Mouse (Mus musculus) stomach, postnatal 0 days (tissue): ENCODE results near the gene Ephb6.

Experiments used
- CTCF ChIP-seq: IDR thresholded peaks from 2 replicates; pipeline ENCODE4 v1.5.1; 2016; ENCODE audit warnings: antibody characterized with exemption, low read depth, mild to moderate bottlenecking, moderate library complexity
- EP300 ChIP-seq: optimal IDR thresholded peaks from 2 replicates; pipeline ENCODE3; 2016; ENCODE audit warnings: antibody characterized with exemption

DNA sequence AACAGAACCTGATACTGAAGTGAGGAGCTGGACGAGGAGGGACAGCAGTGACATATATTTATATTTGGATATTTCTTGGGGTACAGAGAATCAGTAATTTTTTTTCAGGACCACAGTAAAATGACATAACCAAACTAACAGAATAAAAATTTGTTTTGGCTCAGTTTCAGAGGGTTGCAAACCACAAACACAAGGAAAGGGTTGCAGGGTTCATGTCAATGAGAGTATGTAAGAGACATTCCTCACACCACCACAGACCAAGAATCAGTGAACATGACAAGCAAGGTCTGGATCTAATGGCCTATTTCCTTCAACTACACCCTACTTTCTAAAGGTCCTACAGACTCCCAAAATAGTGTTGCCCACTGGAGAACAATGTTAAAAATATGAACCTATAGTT, 23.1 kb upstream of the Ephb6 start:
- TF ChIP-seq CTCF, result no peak
- no peak for TF ChIP-seq EP300
